Mouse (Mus musculus) limb, embryonic 11.5 days (tissue): ENCODE measurements around the gene Hist2h2bb. TPM values are rescaled to one million over a fixed set of nuclear protein-coding genes. Genes with fewer than 3 reads are reported as not detected.
"Not testable (repeated sequence)": the region's sequence is repeated elsewhere in the genome, so short reads cannot be mapped to it uniquely, and the experiment has no call there.

Source experiments
- ATAC-seq: fragments of 200-750 bp; cut with Nextera tagmentation; 2 replicates; pipeline ENCODE4 v1.8.0; 2017; ENCODE audit warnings: low read depth; ENCODE audit not compliant: insufficient number of reproducible peaks, low FRiP score, low TSS enrichment
- DNase-seq: peaks from one replicate; pipeline ENCODE4 v3.0.0-alpha.2; 2015; ENCODE audit warnings: low spot score
- H3K27ac ChIP-seq: fragments of 300-500 bp; sonication (generic); replicated peaks from 2 replicates; pipeline ENCODE4 v1.5.1; 2014; ENCODE audit warnings: low read depth, mild to moderate bottlenecking, low read length
- H3K27me3 ChIP-seq: fragments of 300-500 bp; sonication (generic); 2 replicates; pipeline ENCODE4 v1.6.1; 2014; ENCODE audit warnings: mild to moderate bottlenecking, low read length, mixed read lengths; ENCODE audit not compliant: control insufficient read depth, insufficient read depth
- H3K36me3 ChIP-seq: fragments of 300-500 bp; sonication (generic); 2 replicates; pipeline ENCODE4 v1.6.1; 2014; ENCODE audit warnings: mild to moderate bottlenecking, low read length, moderate library complexity, mixed read lengths; ENCODE audit not compliant: control insufficient read depth, insufficient read depth
- H3K4me1 ChIP-seq: fragments of 300-500 bp; sonication (generic); 2 replicates; pipeline ENCODE4 v1.6.1; 2014; ENCODE audit warnings: low read length, mixed read lengths; ENCODE audit not compliant: control insufficient read depth, insufficient read depth
- H3K4me2 ChIP-seq: fragments of 300-500 bp; sonication (generic); 2 replicates; pipeline ENCODE4 v1.6.1; 2014; ENCODE audit warnings: low read depth, mild to moderate bottlenecking, moderate library complexity; ENCODE audit not compliant: severe bottlenecking
- H3K4me3 ChIP-seq: fragments of 300-500 bp; sonication (generic); 2 replicates; pipeline ENCODE4 v1.5.1; 2014; ENCODE audit warnings: low read depth, low read length
- H3K9ac ChIP-seq: fragments of 300-500 bp; sonication (generic); 2 replicates; pipeline ENCODE4 v1.6.1; 2014; ENCODE audit warnings: mild to moderate bottlenecking, low read length
- H3K9me3 ChIP-seq: fragments of 300-500 bp; sonication (generic); 2 replicates; pipeline ENCODE4 v1.6.1; 2016; ENCODE audit warnings: low read length; ENCODE audit not compliant: control insufficient read depth
- WGBS: fragments of 180-500 bp; shearing (Covaris S2); extraction: QIAGEN DNeasy Blood & Tissue Kit; methylation state at CpG from one replicate; pipeline ENCODE4 v1.1.7; 2014; 5-methylcytosine and 5-hydroxymethylcytosine counted together
- polyA plus RNA-seq: library from polyadenylated mRNA; unstranded; fragments of >200 nt; fragmentation: Nextera tagmentation; extraction: Ambion mirVana; gene quantifications from 2 replicates; pipeline ENCODE4 v1.2.1, GENCODE M21; 2014

Gene Hist2h2bb
- polyA plus RNA-seq: 22.3 and 24.0 TPM in 2 replicates

DNA sequence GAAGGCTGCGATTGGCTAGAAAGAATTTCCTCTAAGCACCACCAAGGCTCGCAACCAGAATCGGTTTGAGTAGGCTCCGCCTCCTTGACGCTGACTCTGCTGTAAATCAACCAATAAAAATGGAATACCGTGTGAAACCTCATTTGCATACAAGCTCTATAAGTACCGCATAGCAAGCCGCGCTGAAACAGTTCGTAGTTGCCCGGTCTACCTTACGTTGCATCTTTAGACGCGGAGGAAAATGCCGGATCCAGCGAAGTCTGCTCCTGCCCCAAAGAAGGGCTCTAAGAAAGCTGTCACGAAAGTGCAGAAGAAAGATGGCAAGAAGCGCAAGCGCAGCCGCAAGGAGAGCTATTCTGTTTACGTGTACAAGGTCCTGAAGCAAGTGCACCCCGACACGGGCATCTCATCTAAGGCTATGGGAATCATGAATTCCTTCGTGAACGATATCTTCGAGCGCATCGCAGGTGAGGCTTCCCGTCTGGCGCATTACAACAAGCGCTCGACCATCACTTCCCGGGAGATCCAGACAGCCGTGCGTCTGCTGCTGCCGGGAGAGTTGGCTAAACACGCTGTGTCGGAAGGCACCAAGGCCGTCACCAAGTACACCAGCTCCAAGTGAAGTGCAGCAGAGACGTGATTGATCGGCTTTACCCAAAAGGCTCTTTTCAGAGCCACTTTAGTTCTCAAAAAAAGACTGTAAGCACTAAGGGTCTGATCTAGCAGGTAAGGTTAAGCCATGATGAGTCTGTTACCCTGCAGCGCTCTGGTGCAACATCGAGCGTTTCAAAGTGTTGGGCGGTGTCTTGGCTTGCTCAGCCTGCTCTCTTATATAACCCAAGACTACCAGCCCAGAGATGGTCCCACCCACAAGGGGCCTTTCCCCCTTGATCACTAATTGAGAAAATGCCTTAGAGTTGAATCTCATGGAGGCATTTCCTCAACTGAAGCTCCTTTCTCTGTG is at the start of gene Hist2h2bb:
TSS of gene Hist2h2bb (plus strand) at position 242 of the 964 bp plus-strand sequence.
- peaks cover 6% of the 10 kb centered on the region for H3K4me1 ChIP-seq
- no peaks in the 10 kb centered on the region for H3K36me3 ChIP-seq
- WGBS: under 1% methylated on average over 45 of the region's 45 CpGs
- peak; percentile 95 for DNase-seq
- peak within 1 kb of the TSS; percentile 81 for H3K9ac ChIP-seq
- peak within 1 kb of the TSS; percentile 96 for H3K27ac ChIP-seq
- peak within 1 kb of the TSS; percentile 57 for H3K4me3 ChIP-seq
- H3K27me3 ChIP-seq: no peaks in the 10 kb centered on the region
- peak; percentile 96 for ATAC-seq
- no peaks in the 10 kb centered on the region for H3K9me3 ChIP-seq
- peak within 1 kb of the TSS; percentile 71 for H3K4me2 ChIP-seq

- peak; percentile 82 for DNase-seq
- not testable (repeated sequence) for ATAC-seq
These were observed 49.3 kb upstream of the Hist2h2bb start for GRCm38 (mm10) chr3:96220131-96220764.

DNA sequence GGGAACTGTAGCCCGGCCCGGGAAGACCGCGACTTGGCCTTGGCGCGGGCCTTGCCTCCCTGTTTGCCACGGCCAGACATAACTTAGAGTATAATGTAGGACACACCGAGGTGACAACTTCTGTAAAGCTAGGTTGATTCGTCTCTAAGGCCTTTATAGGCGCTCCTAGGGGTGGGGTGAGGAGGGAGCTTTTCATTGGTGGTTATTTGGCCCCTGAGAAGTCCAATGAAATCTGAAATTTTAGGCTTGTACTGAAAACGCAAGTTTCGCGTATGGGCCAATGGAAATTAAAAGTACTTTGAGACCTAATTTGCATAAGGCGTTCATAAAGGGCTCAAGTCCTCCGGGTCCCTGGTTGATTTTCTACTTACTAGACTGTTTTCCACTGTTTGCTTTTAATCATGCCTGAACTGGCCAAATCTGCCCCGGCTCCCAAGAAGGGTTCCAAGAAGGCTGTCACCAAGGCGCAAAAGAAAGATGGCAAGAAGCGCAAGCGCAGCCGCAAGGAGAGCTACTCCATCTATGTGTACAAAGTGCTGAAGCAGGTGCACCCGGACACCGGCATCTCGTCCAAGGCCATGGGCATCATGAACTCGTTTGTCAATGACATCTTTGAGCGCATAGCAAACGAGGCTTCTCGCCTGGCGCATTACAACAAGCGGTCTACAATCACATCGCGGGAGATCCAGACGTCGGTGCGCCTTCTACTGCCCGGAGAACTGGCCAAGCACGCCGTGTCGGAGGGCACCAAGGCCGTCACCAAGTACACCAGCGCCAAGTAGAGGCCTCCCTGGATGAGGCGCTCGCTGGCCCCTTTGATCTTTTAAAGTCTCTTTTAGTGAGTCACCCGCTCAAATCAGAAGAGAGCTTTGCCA is 48.5 kb upstream of the Hist2h2bb start, which contains the start of the genes Hist2h2ac and Hist2h2be:
TSS of gene Hist2h2ac (minus strand) at position 116 of the 875 bp plus-strand sequence.
TSS of gene Hist2h2be (plus strand) at position 355 of the 875 bp plus-strand sequence.
- H3K4me2 ChIP-seq: peak within 1 kb of the TSS; percentile 59
- peak; percentile 90 for ATAC-seq

More at GRCm38 (mm10) chr3:96220131-96220764, 49.3 kb upstream of the Hist2h2bb start:
- Histone ChIP-seq H3K27ac (peak overlapping the region; percentile 98), H3K4me1 (peaks cover 12% of the 10 kb centered on the region), H3K4me3 (peak overlapping the region; percentile 61), H3K9ac (peak overlapping the region; percentile 93), H3K4me2 (peak overlapping the region; percentile 59)
- not testable (repeated sequence) for H3K27me3 ChIP-seq, H3K36me3 ChIP-seq, H3K9me3 ChIP-seq
- WGBS: under 1% methylated on average over 26 of the region's 47 CpGs

GRCm38 (mm10) chr3:96221640-96222038 is 47.9 kb upstream of the Hist2h2bb start:
- peak overlapping the region; percentile 61 for H3K4me3 ChIP-seq
- ATAC-seq (no peak), DNase-seq (peak; percentile 45)
- H3K4me2 ChIP-seq: peak overlapping the region; percentile 59
- H3K27ac ChIP-seq: peak overlapping the region; percentile 98
- H3K36me3 ChIP-seq: no peaks in the 10 kb centered on the region
- no peaks in the 10 kb centered on the region for H3K9me3 ChIP-seq
- H3K4me1 ChIP-seq: peaks cover 12% of the 10 kb centered on the region
- WGBS: 32% methylated on average over 9 of the region's 9 CpGs
- no peaks in the 10 kb centered on the region for H3K27me3 ChIP-seq
- H3K9ac ChIP-seq: peak overlapping the region; percentile 53

More for the DNA sequence above, 48.5 kb upstream of the Hist2h2bb start, which contains the start of the genes Hist2h2ac and Hist2h2be:
- H3K9me3 ChIP-seq: no peaks in the 10 kb centered on the region
- H3K4me3 ChIP-seq: peak within 1 kb of the TSS; percentile 61
- H3K9ac ChIP-seq: peak within 1 kb of the TSS; percentile 93
- H3K27me3 ChIP-seq: no peaks in the 10 kb centered on the region
- H3K27ac ChIP-seq: peak within 1 kb of the TSS; percentile 98
- H3K4me1 ChIP-seq: peaks cover 12% of the 10 kb centered on the region
- WGBS: under 1% methylated on average over 43 of the region's 43 CpGs
- no peaks in the 10 kb centered on the region for H3K36me3 ChIP-seq
- DNase-seq: peak; percentile 84

- H3K27ac ChIP-seq: no peak overlapping the region
- 0 out of 2 replicates have a peak overlapping the region, but pooled peaks have one; percentile 2 for H3K4me2 ChIP-seq
- H3K9me3 ChIP-seq: no peaks in the 10 kb centered on the region
- ATAC-seq (no peak), DNase-seq (no peak)
- WGBS: 91% methylated on average over 4 of the region's 4 CpGs
- H3K27me3 ChIP-seq: no peaks in the 10 kb centered on the region
- no peak overlapping the region for H3K9ac ChIP-seq
- no peaks in the 10 kb centered on the region for H3K36me3 ChIP-seq
- no peak overlapping the region for H3K4me3 ChIP-seq
- peaks cover 12% of the 10 kb centered on the region for H3K4me1 ChIP-seq
These were observed 46.8 kb upstream of the Hist2h2bb start for GRCm38 (mm10) chr3:96222774-96223173.

DNA sequence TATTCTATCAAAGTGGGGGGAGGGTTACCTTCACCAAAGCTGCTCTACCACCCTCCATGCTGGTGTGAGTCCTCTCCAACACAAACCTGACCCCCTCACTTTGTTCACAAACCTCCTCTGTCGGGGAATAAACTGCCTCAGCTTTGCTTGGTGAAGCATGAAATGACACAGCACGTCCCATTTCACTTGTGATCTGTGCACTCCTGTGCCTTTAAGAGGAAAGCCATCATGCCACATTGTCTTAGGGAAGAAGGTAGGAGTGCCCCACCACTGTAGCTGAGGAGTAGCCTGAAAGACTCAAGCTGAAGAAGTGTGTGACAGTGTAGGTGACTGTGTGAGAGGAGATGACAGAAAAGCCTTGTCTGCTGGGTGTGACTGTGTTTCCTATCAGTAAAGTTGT is 44.1 kb upstream of the Hist2h2bb start:
- no peaks in the 10 kb centered on the region for H3K9me3 ChIP-seq
- no peak overlapping the region for H3K27ac ChIP-seq
- H3K4me1 ChIP-seq: peaks cover 12% of the 10 kb centered on the region
- no peak overlapping the region for H3K4me3 ChIP-seq
- H3K27me3 ChIP-seq: no peaks in the 10 kb centered on the region
- no peak overlapping the region for H3K4me2 ChIP-seq
- H3K9ac ChIP-seq: no peak overlapping the region
- ATAC-seq: no peak
- 54% methylated on average over 2 of the region's 2 CpGs for WGBS
- H3K36me3 ChIP-seq: no peaks in the 10 kb centered on the region
- no peak for DNase-seq

DNA sequence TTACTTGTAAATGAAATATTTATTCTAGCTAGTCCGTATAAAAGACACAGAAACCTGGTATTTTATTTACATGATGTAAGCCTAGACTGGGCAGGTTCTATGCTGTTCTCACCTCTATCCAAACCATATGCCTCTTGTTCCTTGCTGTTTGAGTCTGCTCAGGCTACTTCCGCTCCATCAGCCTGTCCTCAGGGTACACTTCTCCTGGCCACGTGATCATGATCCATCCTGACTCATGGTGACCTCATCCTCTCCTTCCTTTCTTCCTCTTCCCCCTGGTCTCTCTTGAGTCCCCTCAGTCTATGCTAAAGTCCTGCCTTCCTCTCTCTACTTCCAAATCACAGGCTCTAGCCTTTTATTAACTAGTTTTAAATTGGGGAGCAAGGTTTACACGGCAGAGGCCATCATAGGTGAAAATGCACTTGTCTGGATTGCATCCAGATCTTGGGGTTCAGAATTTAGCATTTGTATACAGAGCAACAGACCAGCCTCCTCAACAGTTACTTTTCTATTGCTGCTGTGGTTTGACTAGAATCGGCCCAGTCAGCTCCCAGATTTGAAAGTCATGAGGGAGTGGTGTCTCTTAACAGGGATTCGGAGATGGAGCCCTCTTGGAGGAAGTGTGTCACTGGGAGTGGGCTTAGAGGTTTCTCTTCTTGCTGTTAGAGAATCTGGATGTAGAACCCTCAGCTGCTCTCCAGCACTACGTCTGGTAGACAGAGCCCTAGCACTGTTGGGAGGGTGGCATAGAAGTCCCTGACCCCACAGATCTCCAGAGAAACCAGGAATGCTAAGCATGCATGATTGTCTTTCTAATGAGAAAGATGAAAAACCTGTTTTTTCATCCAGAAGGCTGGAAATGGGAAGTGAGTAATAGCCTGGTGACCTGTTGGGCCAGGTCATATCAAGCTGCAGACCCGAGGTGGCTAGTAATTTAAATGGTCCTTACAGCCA is 42.6 kb upstream of the Hist2h2bb start:
- WGBS: 69% methylated on average over 8 of the region's 8 CpGs
- H3K27ac ChIP-seq: no peak overlapping the region
- H3K4me2 ChIP-seq: no peak overlapping the region
- no peak for ATAC-seq
- no peak for DNase-seq
- no peak overlapping the region for H3K9ac ChIP-seq
- no peaks in the 10 kb centered on the region for H3K27me3 ChIP-seq
- no peaks in the 10 kb centered on the region for H3K36me3 ChIP-seq
- no peaks in the 10 kb centered on the region for H3K9me3 ChIP-seq
- H3K4me1 ChIP-seq: peaks cover 7% of the 10 kb centered on the region; the same call in 1 of the 2 replicates
- H3K4me3 ChIP-seq: no peak overlapping the region
